Mouse (Mus musculus) spleen, postnatal 0 days (tissue): ENCODE data around the gene Olfr804. TPM values are rescaled to one million over a fixed set of nuclear protein-coding genes. Genes with fewer than 3 reads are reported as not detected.

ENCODE experiments used
- polyA plus RNA-seq: library from polyadenylated mRNA; unstranded; fragments of >200 nt; fragmentation: Nextera tagmentation; extraction: Ambion mirVana; gene quantifications from 2 replicates; pipeline ENCODE4 v1.2.1, GENCODE M21; 2015

The Olfr804 gene
- not detected in 2 replicates for polyA plus RNA-seq

DNA sequence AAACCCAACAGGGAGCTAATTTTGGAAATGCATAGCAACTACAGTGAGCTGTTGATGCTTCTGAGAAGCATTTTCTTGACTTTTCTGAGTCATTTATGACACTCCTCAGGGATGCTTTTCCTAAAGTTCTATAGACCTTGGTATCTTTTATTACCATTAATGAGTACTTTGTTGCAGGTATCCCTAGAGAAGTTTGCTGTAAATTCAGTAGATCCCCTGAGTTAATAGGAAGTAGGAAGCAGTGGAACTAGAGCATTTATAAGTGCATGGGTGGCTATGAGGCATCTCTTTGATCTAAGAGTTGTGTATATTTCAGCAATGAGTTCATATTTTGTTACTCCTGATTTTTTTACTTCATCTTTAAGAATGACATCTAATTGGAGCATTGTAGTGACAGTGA, at the start of gene Olfr804:
Olfr804 (plus strand) TSS at position 301 of the 400 bp plus-strand sequence.

DNA sequence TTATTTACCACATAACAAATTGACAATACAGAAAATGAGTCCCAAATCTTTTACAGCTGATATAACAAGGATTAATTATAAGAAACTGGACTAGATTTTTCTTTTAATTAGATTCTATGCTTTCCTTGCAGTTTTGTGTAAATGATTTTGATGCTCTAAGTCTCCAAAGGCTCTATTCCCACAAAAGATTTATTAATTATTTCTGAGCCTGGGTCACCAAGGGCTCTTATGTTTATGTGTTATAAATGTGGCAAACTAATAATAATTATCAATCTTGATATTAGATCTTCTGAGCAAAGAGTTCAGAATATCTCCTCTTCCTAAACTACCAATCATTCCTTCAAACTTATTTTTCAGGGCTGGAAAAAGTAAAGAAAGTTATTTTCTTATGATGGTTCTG, 45.6 kb upstream of the Olfr804 start, which contains the start of gene Olfr800:
Olfr800 (plus strand) TSS at position 301 of the 400 bp plus-strand sequence.

DNA sequence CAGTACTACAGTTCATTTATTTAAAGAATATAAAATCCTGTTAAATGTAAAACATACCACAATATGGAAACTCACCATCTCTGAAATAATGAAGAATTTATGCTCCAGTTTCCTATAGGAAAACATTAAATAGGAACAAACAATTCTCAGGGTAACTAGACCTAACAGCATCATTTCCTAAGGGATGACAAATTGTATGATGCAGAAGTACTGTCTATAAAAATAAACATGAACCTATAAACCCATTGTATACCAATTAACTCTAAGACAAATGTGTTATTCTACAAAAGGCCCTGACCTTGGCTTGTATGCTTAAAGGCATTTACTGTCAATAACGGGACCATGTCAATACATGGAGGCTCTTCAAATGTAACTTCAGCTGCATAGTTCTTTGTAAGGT, 29.2 kb upstream of the Olfr804 start, which contains the start of gene Olfr801:
Olfr801 (minus strand) TSS at position 101 of the 400 bp plus-strand sequence.

DNA sequence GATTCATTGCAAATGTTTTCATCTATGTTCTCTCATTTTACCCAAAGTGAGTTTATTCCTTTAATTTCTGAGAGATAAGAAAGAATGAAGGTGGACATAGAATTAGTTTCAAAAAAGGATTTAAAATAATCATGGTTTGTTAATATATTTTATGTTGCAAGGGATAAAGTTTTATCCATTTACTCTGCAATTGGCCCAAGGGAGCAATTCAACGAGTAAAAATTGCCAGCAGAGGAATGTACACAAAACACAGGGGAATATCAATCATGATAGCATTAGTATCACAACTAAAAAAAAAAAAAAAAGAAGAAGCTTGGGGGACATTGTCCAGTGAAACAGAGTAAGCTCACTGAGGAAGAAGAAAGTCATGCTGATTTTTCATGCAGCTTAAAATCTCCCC, 14.9 kb upstream of the Olfr804 start, which contains the start of gene Olfr802:
Olfr802 (minus strand) TSS at position 101 of the 400 bp plus-strand sequence.

DNA sequence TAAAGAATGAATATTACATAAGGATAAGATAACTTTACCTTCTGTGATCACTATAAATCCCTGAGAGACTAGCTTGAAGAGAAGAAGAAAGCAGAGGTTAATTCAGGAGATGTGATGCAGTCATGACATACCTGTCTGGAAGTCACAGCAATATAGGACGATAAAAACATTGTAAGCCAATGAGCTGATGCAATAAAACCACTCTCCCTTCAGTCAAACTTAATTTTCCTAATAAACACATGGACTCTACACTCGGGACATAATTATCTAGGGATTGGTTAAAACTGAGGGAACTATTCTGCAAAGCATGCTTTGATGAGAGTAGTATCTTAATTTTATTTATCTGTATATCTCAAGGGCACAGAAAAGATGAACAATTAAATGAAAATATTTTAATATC, 8.8 kb upstream of the Olfr804 start, which contains the start of gene Olfr803:
Olfr803 (minus strand) TSS at position 101 of the 400 bp plus-strand sequence.

DNA sequence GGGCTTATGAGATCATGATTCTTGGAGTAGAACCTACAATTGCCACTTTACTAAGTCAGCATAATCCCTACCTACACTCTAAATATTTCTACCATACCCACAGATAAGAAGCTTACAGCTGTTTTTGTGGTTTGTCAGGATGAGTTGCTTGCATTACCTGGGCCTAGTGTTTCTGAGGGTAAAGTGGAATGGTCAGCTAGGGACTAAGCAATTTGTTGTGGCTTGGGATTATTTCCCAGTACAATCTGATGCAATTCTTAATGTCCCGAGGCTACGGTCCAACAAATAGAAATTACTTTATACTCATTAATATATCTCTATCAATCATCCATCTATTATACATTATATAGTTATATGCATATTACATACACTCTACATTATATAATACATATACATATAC, 26.3 kb downstream of the Olfr804 start, which contains the start of gene Olfr805:
Olfr805 (minus strand) TSS at position 101 of the 400 bp plus-strand sequence.

DNA sequence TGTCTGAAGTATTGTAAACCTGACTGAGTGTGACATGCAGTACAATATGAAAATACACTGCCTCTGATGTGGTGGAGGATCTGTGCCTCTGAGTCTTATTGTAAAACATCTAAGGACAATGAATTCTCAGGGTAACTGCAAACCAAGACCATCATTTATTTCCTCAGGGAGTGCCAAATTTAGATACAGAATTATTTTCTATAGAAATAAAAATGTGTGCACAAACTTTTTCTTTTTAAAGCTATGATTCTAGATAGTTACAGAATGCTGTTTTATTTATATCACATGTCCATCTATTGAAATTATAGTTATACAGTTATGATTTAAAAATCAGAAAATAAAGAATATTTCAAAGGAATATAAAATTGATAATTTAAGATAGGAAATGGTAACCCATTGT, 38.8 kb downstream of the Olfr804 start, which contains the start of gene Olfr806:
Olfr806 (minus strand) TSS at position 101 of the 400 bp plus-strand sequence.

DNA sequence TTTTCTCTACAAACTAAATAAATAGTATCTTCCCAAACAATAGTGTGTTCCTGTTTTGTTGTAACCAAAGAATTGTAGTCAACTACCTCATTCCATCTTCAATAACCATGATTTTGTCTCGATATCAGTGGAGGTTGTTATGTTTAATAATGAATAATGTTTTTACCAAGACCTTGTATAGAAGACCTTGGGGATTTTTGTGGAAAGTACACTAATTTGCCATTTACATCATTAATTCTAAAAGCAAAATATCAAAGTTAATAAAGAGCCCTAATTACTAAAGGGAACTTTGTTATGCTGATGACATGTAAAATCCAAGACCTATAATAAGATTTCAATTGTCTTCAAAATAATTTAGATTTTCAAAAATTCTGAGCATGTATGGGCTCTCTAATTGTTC, 54.7 kb downstream of the Olfr804 start, which contains the start of gene Olfr807:
Olfr807 (minus strand) TSS at position 101 of the 400 bp plus-strand sequence.

Other genes starting within 250 kb of the Olfr804 start
- not detected in 2 replicates for gene Olfr787, start 241.3 kb upstream of the Olfr804 start, polyA plus RNA-seq
- gene Olfr788, start 232.2 kb upstream of the Olfr804 start, polyA plus RNA-seq, result not detected in 2 replicates
- not detected in 2 replicates for gene Olfr789, start 218.5 kb upstream of the Olfr804 start, polyA plus RNA-seq
- gene Olfr790, start 204.7 kb upstream of the Olfr804 start, polyA plus RNA-seq, result not detected in 2 replicates
- gene Olfr791, start 181.4 kb upstream of the Olfr804 start, polyA plus RNA-seq, result not detected in 2 replicates
- not detected in 2 replicates for gene Olfr792, start 164.0 kb upstream of the Olfr804 start, polyA plus RNA-seq
- not detected in 2 replicates for gene Olfr794, start 135.6 kb upstream of the Olfr804 start, polyA plus RNA-seq
- gene Olfr796, start 90.6 kb upstream of the Olfr804 start, polyA plus RNA-seq, result not detected in 2 replicates
- not detected in 2 replicates for gene Olfr798, start 75.3 kb upstream of the Olfr804 start, polyA plus RNA-seq
- gene Olfr799, start 65.7 kb upstream of the Olfr804 start, polyA plus RNA-seq, result not detected in 2 replicates
- gene Olfr800, start 45.5 kb upstream of the Olfr804 start, polyA plus RNA-seq, result not detected in 2 replicates
- gene Olfr801, start 29.3 kb upstream of the Olfr804 start, polyA plus RNA-seq, result not detected in 2 replicates
- gene Olfr802, start 15.0 kb upstream of the Olfr804 start, polyA plus RNA-seq, result 0.02 TPM in 1 of 2 replicates, not detected in the other
- not detected in 2 replicates for gene Olfr803, start 8.9 kb upstream of the Olfr804 start, polyA plus RNA-seq
- not detected in 2 replicates for gene Olfr805, start 26.2 kb downstream of the Olfr804 start, polyA plus RNA-seq
- gene Olfr806, start 38.7 kb downstream of the Olfr804 start, polyA plus RNA-seq, result not detected in 2 replicates
- gene Olfr807, start 54.6 kb downstream of the Olfr804 start, polyA plus RNA-seq, result not detected in 2 replicates
- gene Olfr808, start 62.3 kb downstream of the Olfr804 start, polyA plus RNA-seq, result not detected in 2 replicates
- gene Olfr809, start 71.4 kb downstream of the Olfr804 start, polyA plus RNA-seq, result not detected in 2 replicates
- gene Olfr810, start 91.7 kb downstream of the Olfr804 start, polyA plus RNA-seq, result not detected in 2 replicates
- gene Olfr811, start 101.2 kb downstream of the Olfr804 start, polyA plus RNA-seq, result not detected in 2 replicates
- not detected in 2 replicates for gene Olfr812, start 142.9 kb downstream of the Olfr804 start, polyA plus RNA-seq
- gene Olfr813, start 152.2 kb downstream of the Olfr804 start, polyA plus RNA-seq, result not detected in 2 replicates
- not detected in 2 replicates for gene Olfr814, start 176.6 kb downstream of the Olfr804 start, polyA plus RNA-seq
- gene Olfr815, start 202.7 kb downstream of the Olfr804 start, polyA plus RNA-seq, result not detected in 2 replicates
- gene Olfr816, start 212.4 kb downstream of the Olfr804 start, polyA plus RNA-seq, result not detected in 2 replicates
- gene Olfr818, start 245.9 kb downstream of the Olfr804 start, polyA plus RNA-seq, result not detected in 2 replicates